Mouse (Mus musculus): Measurements from ENCODE around the gene Cpm.

DNA sequence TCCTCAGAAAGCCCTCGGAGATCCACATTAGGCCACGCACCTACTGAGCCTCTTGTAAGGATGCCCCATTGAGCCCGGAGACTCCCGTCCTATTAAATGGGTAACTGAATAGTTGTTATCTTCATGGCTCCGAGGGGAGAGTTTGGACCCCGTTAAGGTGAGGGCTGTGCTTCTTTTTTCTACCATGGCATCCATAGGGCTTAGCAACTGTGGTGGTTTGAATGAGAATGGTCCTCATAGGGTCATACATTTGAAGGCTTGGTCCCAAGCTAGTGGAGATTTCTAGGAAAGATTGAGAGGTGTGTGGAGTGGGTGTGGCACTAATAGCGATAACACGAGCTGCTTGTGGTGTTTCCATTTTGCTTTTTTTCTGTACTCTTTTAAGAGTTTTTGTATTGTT, 14.1 kb upstream of the Cpm start:
- TF ChIP-seq E2F4 (IDR thresholded peaks at IDR 0.05; ENCODE audit: insufficient read depth) (no peak), POLR2A (IDR thresholded peaks at IDR 0.05; ENCODE audit: insufficient read length, low read depth) (no peak), MYOD1 (IDR thresholded peaks at IDR 0.05; ENCODE audit: control insufficient read depth in 1 of 3, insufficient read length in 2 of 3, low read depth in 2 of 3) (no peak), REST (IDR thresholded peaks at IDR 0.05; ENCODE audit: insufficient read depth, insufficient read length) (no peak), MAX (IDR thresholded peaks at IDR 0.05; ENCODE audit: low read depth) (no peak), USF1 (IDR thresholded peaks at IDR 0.05; ENCODE audit: low read depth) (no peak), TCF12 (IDR thresholded peaks at IDR 0.05; ENCODE audit: insufficient read depth, poor library complexity, severe bottlenecking) (no peak), CEBPB (IDR thresholded peaks at IDR 0.05; ENCODE audit: insufficient read depth, poor library complexity, severe bottlenecking) (no peak), POLR2AphosphoS2 (IDR thresholded peaks at IDR 0.05; ENCODE audit: insufficient read length, low read depth) (no peak), SRF (IDR thresholded peaks at IDR 0.05; ENCODE audit: control insufficient read depth, insufficient read length, low read depth) (no peak), TCF3 (IDR thresholded peaks at IDR 0.05; ENCODE audit: insufficient read length, low read depth) (no peak)
